Mouse (Mus musculus): ENCODE results near the gene Abca4. TPM values are rescaled to one million over a fixed set of nuclear protein-coding genes. Genes with fewer than 3 reads are reported as not detected.

Abca4 gene
- polyA plus RNA-seq, 1 experiment from 2014 or later = 0.48 TPM

GRCm38 (mm10) chr3:122186975-122187374 lies 142.7 kb downstream of the Abca4 start:
- Histone ChIP-seq H3K27ac (ENCODE audit: low read depth, low read length) (no peak overlapping the region), H3K27me3 (replicated peaks; ENCODE audit: control insufficient read depth, insufficient read depth, low read length) (no peaks in the 10 kb centered on the region), H3K9me3 (replicated peaks; ENCODE audit: control insufficient read depth, low read length) (no peaks in the 10 kb centered on the region), H3K4me3 (ENCODE audit: low read depth, low read length) (no peak overlapping the region), H3K36me3 (ENCODE audit: control insufficient read depth, insufficient read depth, low read length) (no peaks in the 10 kb centered on the region), H3K9ac (ENCODE audit: low read length) (no peak overlapping the region), H3K4me2 (ENCODE audit: low read length) (no peak overlapping the region), H3K4me1 (ENCODE audit: control insufficient read depth, insufficient read depth, low read length) (no peaks in the 10 kb centered on the region)
- ATAC-seq = no peak
- no peak for DNase-seq (ENCODE audit: low spot score)
- WGBS = 85% methylated on average over 1 of the region's 1 CpGs

GRCm38 (mm10) chr3:122196621-122197298 lies 152.5 kb downstream of the Abca4 start:
- ATAC-seq = no peak
- no peak for DNase-seq (ENCODE audit: low spot score)
- 72% methylated on average over 4 of the region's 4 CpGs for WGBS
- H3K9me3 ChIP-seq (replicated peaks; ENCODE audit: control insufficient read depth, low read length) = no peaks in the 10 kb centered on the region
- no peak overlapping the region for H3K27ac ChIP-seq (ENCODE audit: low read depth, low read length)
- no peak overlapping the region for H3K9ac ChIP-seq (ENCODE audit: low read length)
- H3K36me3 ChIP-seq (ENCODE audit: control insufficient read depth, insufficient read depth, low read length) = no peaks in the 10 kb centered on the region
- H3K27me3 ChIP-seq (replicated peaks; ENCODE audit: control insufficient read depth, insufficient read depth, low read length) = no peaks in the 10 kb centered on the region
- H3K4me3 ChIP-seq (ENCODE audit: low read depth, low read length) = no peak overlapping the region
- peaks cover 3% of the 10 kb centered on the region; the same call in 1 of the 2 replicates for H3K4me1 ChIP-seq (ENCODE audit: control insufficient read depth, insufficient read depth, low read length)
- no peak overlapping the region for H3K4me2 ChIP-seq (ENCODE audit: low read length)

- no peaks in the 10 kb centered on the region for H3K9me3 ChIP-seq (replicated peaks; ENCODE audit: control insufficient read depth, low read length)
Measured at GRCm38 (mm10) chr3:122198532-122198931, 154.3 kb downstream of the Abca4 start.

GRCm38 (mm10) chr3:122198966-122199381 lies 154.7 kb downstream of the Abca4 start:
- no peaks in the 10 kb centered on the region for H3K9me3 ChIP-seq (replicated peaks; ENCODE audit: control insufficient read depth, low read length)

More at GRCm38 (mm10) chr3:122198532-122198931, 154.3 kb downstream of the Abca4 start:
- Histone ChIP-seq H3K9ac (ENCODE audit: low read length) (no peak overlapping the region), H3K36me3 (ENCODE audit: control insufficient read depth, insufficient read depth, low read length) (no peaks in the 10 kb centered on the region), H3K27ac (ENCODE audit: low read depth, low read length) (no peak overlapping the region), H3K27me3 (replicated peaks; ENCODE audit: control insufficient read depth, insufficient read depth, low read length) (no peaks in the 10 kb centered on the region), H3K4me1 (ENCODE audit: control insufficient read depth, insufficient read depth, low read length) (peaks cover 3% of the 10 kb centered on the region; the same call in 1 of the 2 replicates), H3K4me3 (ENCODE audit: low read depth, low read length) (no peak overlapping the region), H3K4me2 (ENCODE audit: low read length) (no peak overlapping the region)
- 87% methylated on average over 2 of the region's 2 CpGs for WGBS
- ATAC-seq (no peak), DNase-seq (ENCODE audit: low spot score) (no peak)

GRCm38 (mm10) chr3:122199600-122199999 lies 155.4 kb downstream of the Abca4 start:
- no peak overlapping the region for H3K9ac ChIP-seq (ENCODE audit: low read length)
- ATAC-seq = peak; percentile 76
- H3K9me3 ChIP-seq (replicated peaks; ENCODE audit: control insufficient read depth, low read length) = no peaks in the 10 kb centered on the region
- no peaks in the 10 kb centered on the region for H3K36me3 ChIP-seq (ENCODE audit: control insufficient read depth, insufficient read depth, low read length)
- H3K4me3 ChIP-seq (ENCODE audit: low read depth, low read length) = no peak overlapping the region
- WGBS = 48% methylated on average over 4 of the region's 4 CpGs
- H3K27me3 ChIP-seq (replicated peaks; ENCODE audit: control insufficient read depth, insufficient read depth, low read length) = no peaks in the 10 kb centered on the region
- H3K4me1 ChIP-seq (ENCODE audit: control insufficient read depth, insufficient read depth, low read length) = peaks cover 3% of the 10 kb centered on the region; the same call in 1 of the 2 replicates
- H3K4me2 ChIP-seq (ENCODE audit: low read length) = no peak overlapping the region
- peak; percentile 67 for DNase-seq (ENCODE audit: low spot score)
- H3K27ac ChIP-seq (ENCODE audit: low read depth, low read length) = no peak overlapping the region

More at GRCm38 (mm10) chr3:122198966-122199381, 154.7 kb downstream of the Abca4 start:
- 65% methylated on average over 8 of the region's 8 CpGs for WGBS
- Histone ChIP-seq H3K4me1 (ENCODE audit: control insufficient read depth, insufficient read depth, low read length) (peaks cover 3% of the 10 kb centered on the region; the same call in 1 of the 2 replicates), H3K27me3 (replicated peaks; ENCODE audit: control insufficient read depth, insufficient read depth, low read length) (no peaks in the 10 kb centered on the region), H3K4me3 (ENCODE audit: low read depth, low read length) (no peak overlapping the region), H3K36me3 (ENCODE audit: control insufficient read depth, insufficient read depth, low read length) (no peaks in the 10 kb centered on the region), H3K9ac (ENCODE audit: low read length) (no peak overlapping the region), H3K27ac (ENCODE audit: low read depth, low read length) (no peak overlapping the region), H3K4me2 (ENCODE audit: low read length) (no peak overlapping the region)
- ATAC-seq = no peak
- peak; percentile 54 for DNase-seq (ENCODE audit: low spot score)

- Histone ChIP-seq H3K4me3 (ENCODE audit: low read depth, low read length) (no peak overlapping the region), H3K9me3 (replicated peaks; ENCODE audit: control insufficient read depth, low read length) (no peaks in the 10 kb centered on the region), H3K4me1 (ENCODE audit: control insufficient read depth, insufficient read depth, low read length) (peaks cover 3% of the 10 kb centered on the region; the same call in 1 of the 2 replicates), H3K36me3 (ENCODE audit: control insufficient read depth, insufficient read depth, low read length) (no peaks in the 10 kb centered on the region), H3K27me3 (replicated peaks; ENCODE audit: control insufficient read depth, insufficient read depth, low read length) (no peaks in the 10 kb centered on the region), H3K27ac (ENCODE audit: low read depth, low read length) (no peak overlapping the region), H3K4me2 (ENCODE audit: low read length) (no peak overlapping the region), H3K9ac (ENCODE audit: low read length) (no peak overlapping the region)
- DNase-seq (ENCODE audit: low spot score) (no peak), ATAC-seq (no peak)
- WGBS = 84% methylated on average over 5 of the region's 5 CpGs
Measured at GRCm38 (mm10) chr3:122200017-122200416, 155.8 kb downstream of the Abca4 start.

GRCm38 (mm10) chr3:122200447-122200846 lies 156.2 kb downstream of the Abca4 start:
- no peaks in the 10 kb centered on the region for H3K9me3 ChIP-seq (replicated peaks; ENCODE audit: control insufficient read depth, low read length)
- H3K4me3 ChIP-seq (ENCODE audit: low read depth, low read length) = no peak overlapping the region
- H3K27me3 ChIP-seq (replicated peaks; ENCODE audit: control insufficient read depth, insufficient read depth, low read length) = no peaks in the 10 kb centered on the region
- DNase-seq (ENCODE audit: low spot score) (no peak), ATAC-seq (no peak)
- no peak overlapping the region for H3K9ac ChIP-seq (ENCODE audit: low read length)
- peaks cover 3% of the 10 kb centered on the region; the same call in 1 of the 2 replicates for H3K4me1 ChIP-seq (ENCODE audit: control insufficient read depth, insufficient read depth, low read length)
- 28% methylated on average over 5 of the region's 5 CpGs for WGBS
- no peak overlapping the region for H3K4me2 ChIP-seq (ENCODE audit: low read length)
- H3K36me3 ChIP-seq (ENCODE audit: control insufficient read depth, insufficient read depth, low read length) = no peaks in the 10 kb centered on the region
- H3K27ac ChIP-seq (ENCODE audit: low read depth, low read length) = no peak overlapping the region

- Histone ChIP-seq H3K27me3 (replicated peaks; ENCODE audit: control insufficient read depth, insufficient read depth, low read length) (no peaks in the 10 kb centered on the region), H3K9ac (ENCODE audit: low read length) (no peak overlapping the region), H3K4me1 (ENCODE audit: control insufficient read depth, insufficient read depth, low read length) (peaks cover 3% of the 10 kb centered on the region; the same call in 1 of the 2 replicates), H3K27ac (ENCODE audit: low read depth, low read length) (no peak overlapping the region), H3K9me3 (replicated peaks; ENCODE audit: control insufficient read depth, low read length) (no peaks in the 10 kb centered on the region), H3K4me2 (ENCODE audit: low read length) (no peak overlapping the region), H3K4me3 (ENCODE audit: low read depth, low read length) (no peak overlapping the region), H3K36me3 (ENCODE audit: control insufficient read depth, insufficient read depth, low read length) (no peaks in the 10 kb centered on the region)
- ATAC-seq (no peak), DNase-seq (ENCODE audit: low spot score) (no peak)
- WGBS = 7% methylated on average over 5 of the region's 5 CpGs
Measured at GRCm38 (mm10) chr3:122202307-122202732, 158.1 kb downstream of the Abca4 start.

GRCm38 (mm10) chr3:122203675-122204329 lies 159.6 kb downstream of the Abca4 start:
- Histone ChIP-seq H3K27ac (ENCODE audit: low read depth, low read length) (no peak overlapping the region), H3K4me3 (ENCODE audit: low read depth, low read length) (no peak overlapping the region), H3K27me3 (replicated peaks; ENCODE audit: control insufficient read depth, insufficient read depth, low read length) (no peaks in the 10 kb centered on the region), H3K4me2 (ENCODE audit: low read length) (no peak overlapping the region), H3K9me3 (replicated peaks; ENCODE audit: control insufficient read depth, low read length) (no peaks in the 10 kb centered on the region), H3K4me1 (ENCODE audit: control insufficient read depth, insufficient read depth, low read length) (peaks cover 3% of the 10 kb centered on the region; the same call in 1 of the 2 replicates), H3K9ac (ENCODE audit: low read length) (no peak overlapping the region), H3K36me3 (ENCODE audit: control insufficient read depth, insufficient read depth, low read length) (no peaks in the 10 kb centered on the region)
- WGBS = 83% methylated on average over 9 of the region's 9 CpGs
- no peak for DNase-seq (ENCODE audit: low spot score)
- ATAC-seq = no peak
